Mouse (Mus musculus) embryonic stem cell, embryonic (primary cell): Measurements from ENCODE around the gene Gm21954.

Experiments
- CTCF ChIA-PET, 4 experiments: fragments of 300-600 bp in 2 of 4; fragments of 350-600 bp in 2 of 4; sonication (Branson Sonifier 250); formaldehyde crosslinking; loops; one replicate each; lab custom pipeline; 2022; ENCODE audit warnings: inconsistent platforms in 2 of 4; lab: Charles Lee
- POLR2A ChIA-PET, 4 experiments: fragments of 300-600 bp in 2 of 4; fragments of 350-600 bp in 2 of 4; sonication (Branson Sonifier 250); formaldehyde crosslinking; loops; one replicate each; lab custom pipeline; 2022; ENCODE audit warnings: antibody characterized with exemption in 4 of 4, inconsistent platforms in 1 of 4; lab: Charles Lee

Gene Gm21954

DNA sequence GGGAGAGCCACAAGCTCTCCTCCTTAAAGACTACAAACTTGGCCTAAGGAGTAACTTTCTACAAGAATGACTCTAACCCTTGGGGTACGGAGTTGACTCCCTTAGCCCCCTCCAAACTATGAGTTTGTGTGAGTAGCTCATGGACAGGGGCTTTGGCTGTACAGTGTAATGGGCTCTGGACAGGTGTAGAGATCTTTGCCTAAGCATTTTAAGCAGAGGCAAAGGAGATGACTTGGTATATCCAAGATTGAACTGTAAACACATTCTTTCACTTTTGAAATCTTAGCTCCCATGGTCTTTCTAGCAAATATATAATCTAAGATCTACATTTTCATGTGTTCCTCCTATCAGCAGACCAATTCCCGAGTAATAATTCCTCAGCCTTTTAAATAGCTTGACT lies at the start of gene Gm21954:
Gene Gm21954 (minus strand): TSS at position 101 of the 400 bp plus-strand sequence.
- ChIA-PET POLR2A (no interaction called here), CTCF (no interaction called here)

DNA sequence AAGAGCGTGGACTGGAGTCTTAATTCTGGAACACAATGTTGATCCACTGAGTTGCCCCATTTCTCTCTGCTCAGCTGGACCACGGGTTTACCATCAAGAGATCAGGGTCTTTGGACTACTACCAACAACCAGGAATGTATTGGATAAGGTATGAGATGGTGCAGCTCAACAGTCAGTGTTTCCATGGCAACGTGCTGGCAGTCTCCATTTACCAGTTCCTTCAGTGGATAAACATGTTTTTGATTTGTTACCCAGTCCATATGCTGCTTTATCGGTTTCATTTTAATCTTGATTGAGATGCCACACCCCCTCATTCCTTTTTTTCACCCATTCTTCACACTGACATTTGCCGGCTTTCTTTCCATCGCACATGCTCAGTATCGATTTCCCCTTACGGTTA lies 49.8 kb upstream of the Gm21954 start:
- ChIA-PET POLR2A (no interaction called here), CTCF (interaction anchor here in 2 of 4 experiments (0.6 to 0.7 kb wide), 2 partner anchors 67 to 1327 kb away, joined by 4 to 6 read pairs; no protein-coding TSS in a partner anchor)

DNA sequence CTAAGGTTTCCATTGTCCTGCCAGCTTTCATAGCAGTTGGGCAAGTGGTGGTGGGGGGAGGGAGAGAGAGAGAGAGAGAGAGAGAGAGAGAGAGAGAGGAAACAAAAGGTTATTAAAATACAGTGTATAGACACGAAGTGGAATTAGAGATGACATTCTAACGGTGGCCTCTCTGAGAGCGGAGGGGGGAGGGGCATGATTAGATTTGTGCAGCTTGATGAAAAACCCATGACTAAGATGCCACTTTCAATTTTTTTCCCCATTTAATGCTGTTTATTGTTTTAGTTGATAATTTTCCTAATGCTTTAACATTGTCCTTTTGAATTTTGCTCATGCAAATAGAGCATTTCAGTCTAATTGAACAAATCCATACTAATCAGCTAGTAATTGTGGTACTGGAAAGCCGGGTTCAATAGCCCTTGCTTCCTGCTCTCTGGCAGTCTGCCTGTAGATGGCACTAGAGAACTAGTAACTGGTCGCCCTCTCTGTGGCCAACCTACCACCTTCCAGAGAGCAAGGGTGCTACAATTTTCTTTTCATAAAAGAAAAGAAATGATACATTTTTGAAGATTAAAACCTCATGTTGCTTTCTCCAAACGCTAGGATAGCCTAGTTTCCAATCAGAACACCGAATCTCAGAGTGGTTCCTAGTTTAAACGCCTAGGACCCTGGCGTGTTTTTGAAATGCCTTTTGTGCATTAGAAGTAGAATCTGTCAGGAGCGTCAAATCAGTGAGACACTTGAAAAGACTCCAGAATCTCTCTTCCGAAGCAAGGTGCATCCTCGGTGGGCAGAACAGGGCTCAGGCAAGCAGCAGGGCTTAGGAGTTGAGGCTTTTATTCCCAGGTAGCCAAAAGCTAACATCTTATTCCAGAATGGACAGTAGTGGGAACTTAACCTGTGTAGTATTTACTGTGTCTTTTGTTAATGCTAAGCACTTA lies 48.5 kb upstream of the Gm21954 start:
- CTCF ChIA-PET, result interaction anchor here (0.6 to 1.1 kb wide), 17 partner anchors 14 to 1012 kb away, joined by 3 to 11 read pairs (median 3); no protein-coding TSS in a partner anchor
- POLR2A ChIA-PET, result interaction anchor here in 1 of 4 experiments (0.6 kb wide), 1 partner anchor 327 kb away, joined by 4 read pairs; no protein-coding TSS in a partner anchor

DNA sequence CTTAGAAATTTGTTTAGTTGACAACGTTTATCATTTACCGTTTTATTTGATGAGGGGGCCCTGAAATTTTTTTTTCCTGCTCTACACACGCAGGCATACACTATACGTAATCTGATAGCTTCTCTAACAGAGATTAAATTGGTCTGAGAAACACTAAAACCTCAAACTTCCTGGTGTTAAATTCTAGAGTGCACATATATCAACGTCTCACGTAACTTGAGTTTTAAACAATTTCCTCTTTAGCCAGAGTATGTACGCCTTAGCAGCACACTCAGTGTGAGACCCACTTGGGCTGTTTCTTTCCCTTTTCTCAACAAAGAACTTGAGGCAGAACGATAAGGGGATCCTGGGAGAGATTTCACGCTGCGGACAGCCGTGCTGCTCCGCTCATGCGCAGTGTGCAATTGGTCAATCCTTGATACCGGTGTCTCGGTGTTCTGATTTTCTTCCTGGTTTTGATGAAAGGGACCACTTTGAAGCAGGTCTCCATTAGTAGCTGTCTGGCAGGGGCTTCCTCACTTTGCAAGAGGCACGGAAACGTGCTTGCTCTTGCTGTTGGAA lies 45.5 kb upstream of the Gm21954 start:
- CTCF ChIA-PET, result no interaction called here
- POLR2A ChIA-PET, result no interaction called here

DNA sequence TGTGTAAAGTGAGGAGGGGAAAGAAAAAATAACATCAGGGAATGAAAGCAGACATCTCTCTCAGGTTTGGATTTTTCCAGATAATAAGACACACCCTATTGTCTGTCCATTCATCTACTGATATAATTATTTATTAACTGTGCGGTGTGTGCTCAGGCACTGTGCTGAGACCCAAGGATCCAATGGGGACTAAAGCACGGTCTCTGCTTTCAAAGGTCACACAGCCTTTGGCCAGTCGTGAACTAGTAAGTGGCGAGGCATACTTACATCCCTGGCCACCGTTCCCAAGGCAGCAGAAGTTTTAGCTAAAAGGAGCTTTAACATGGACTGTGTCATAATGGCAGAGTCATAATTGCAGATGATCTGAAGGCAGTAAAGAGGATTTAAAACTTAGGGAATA lies 44.0 kb upstream of the Gm21954 start:
- ChIA-PET POLR2A (interaction anchor here in 1 of 4 experiments (0.6 kb wide), 1 partner anchor 851 kb away, joined by 8 read pairs; no protein-coding TSS in a partner anchor), CTCF (interaction anchor here in 1 of 4 experiments (0.6 kb wide), 1 partner anchor 12 kb away, joined by 5 read pairs; no protein-coding TSS in a partner anchor)

DNA sequence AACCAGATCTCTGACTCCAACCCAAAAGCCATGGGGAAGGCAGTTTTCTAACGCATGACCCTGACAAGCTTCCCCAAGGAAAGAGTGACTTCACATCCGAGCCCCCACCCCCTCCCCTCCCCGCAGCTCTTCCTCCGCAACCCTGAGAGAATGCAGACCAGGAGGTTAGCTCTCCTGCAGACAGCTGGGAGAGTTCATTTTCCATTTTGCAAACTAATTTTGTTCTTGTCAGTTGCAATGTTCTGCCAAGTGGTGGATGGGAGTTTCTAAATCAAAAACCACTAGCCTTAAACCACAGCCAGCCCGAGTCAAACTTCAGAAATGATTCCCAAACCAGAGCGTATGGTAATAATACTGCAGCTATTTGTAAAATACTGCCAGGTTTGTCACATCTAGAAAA lies 39.6 kb upstream of the Gm21954 start:
- CTCF ChIA-PET, result no interaction called here
- POLR2A ChIA-PET, result no interaction called here

DNA sequence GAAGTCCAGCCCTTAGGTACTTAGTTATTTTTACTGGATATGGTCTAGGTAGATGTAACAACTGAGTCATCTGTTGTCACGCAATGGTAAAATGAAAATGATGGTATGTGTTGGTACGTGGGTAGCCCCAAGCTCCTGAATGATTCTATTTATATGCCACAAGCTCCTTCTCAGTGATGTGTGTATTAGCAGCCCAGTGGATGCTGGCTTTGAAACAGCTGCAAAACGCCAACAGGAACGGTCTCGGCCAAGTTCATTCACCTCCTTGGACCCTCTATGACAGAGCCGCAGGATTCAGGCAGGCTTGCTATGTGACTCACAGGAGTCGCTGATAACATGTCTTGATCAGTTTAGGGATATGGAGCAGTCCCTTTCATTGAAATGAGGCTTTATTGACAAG lies 38.2 kb upstream of the Gm21954 start:
- ChIA-PET POLR2A (no interaction called here), CTCF (no interaction called here)

DNA sequence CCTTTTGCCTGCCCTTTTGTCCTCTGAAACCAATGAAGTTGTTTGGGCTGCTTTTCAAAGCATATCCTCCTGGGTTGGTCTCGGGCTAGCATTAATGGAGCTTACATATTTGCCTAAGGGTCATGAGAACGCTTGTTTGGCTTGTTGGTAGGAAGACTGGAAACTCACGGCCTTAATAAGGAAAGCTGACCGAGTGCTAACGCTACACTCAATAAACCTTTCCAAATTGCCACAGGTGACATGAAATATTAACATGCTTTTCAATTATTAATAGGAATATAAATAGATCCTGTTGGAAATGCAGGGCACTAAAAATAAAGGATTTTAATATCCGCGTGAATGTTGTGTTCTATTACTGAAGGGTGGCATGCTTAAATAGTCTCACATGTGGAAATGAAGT lies 27.3 kb upstream of the Gm21954 start:
- CTCF ChIA-PET, result no interaction called here
- POLR2A ChIA-PET, result no interaction called here

DNA sequence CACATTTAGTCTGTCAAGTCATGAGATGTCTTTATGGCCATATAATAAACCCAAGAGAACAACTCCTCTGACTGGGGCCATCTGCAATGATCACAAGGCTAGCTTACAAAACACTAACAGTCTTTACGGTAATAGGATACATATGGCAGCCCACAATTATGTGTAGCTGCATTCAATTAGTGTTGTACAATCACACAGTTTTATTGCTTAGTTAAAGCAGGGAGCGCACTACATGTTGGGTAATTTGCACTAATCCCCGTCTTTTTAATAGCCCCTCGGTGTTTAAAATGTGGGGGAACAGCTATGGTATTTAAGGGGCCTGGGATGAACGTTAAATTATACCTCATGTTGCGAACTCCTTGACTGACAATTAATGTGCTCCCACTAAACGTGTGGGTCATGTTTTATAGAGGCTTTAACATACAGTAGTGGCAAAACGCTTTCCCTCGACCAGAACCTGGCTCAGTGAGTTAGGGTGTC lies 24.5 kb upstream of the Gm21954 start:
- CTCF ChIA-PET, result no interaction called here
- POLR2A ChIA-PET, result no interaction called here

DNA sequence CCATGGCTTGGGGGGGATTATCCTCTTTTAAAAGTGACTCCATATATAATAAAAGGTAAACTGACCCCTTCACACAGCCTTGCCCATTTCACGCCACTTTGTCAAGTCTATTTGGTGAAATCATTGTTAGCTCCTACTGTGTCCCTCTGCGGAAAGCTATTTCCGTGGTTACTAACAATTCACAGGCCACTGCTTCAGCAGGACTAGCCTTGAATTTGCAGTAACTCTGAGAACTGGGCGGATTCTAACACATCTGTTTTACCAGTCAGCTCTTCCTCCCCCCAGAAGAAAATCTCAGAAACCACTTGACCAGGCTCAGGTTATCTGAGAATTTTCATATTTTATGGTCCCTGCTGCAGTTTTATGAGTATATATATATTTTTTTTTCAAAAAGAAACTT lies 23.9 kb upstream of the Gm21954 start:
- ChIA-PET CTCF (no interaction called here), POLR2A (interaction anchor here in 1 of 4 experiments (0.7 kb wide), 1 partner anchor 43 kb away, joined by 3 read pairs; no protein-coding TSS in a partner anchor)

DNA sequence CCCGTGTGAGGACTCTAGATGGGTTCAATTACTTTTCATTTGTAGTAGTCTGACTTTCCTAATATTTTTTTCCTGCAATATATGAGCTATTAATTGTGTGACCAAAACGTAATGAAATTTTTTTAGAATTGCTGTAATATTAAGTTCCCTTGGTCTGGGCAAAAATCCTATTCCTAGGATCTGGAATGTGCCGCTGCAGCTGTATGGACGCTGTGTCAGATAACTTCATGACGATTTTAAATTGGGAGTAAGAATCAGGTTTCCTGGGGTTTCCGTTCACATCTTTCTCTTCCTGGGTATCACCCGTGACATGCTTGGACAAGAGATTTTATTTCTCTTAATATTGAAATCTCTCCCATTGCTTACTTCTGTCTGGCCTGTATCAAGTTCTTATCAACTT lies 23.2 kb upstream of the Gm21954 start:
- CTCF ChIA-PET, result no interaction called here
- POLR2A ChIA-PET, result no interaction called here

DNA sequence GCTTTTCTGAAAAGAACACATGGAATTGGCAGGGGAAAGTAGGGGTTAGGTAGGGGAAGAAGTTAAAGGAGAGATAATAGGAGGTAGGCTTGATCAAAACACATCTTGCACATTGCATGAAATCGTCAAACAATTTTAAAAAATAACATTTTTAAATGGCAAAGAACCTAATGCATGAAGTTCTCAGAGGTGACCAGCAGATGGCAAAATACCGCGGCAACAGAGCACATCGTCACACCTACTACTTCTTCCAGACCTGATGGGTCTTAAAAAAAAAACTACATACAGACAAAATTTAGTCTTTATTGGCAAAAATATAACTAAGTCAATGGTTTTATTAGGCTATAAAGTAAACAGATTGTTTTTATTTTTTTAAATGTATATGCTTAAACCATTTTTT lies 22.3 kb upstream of the Gm21954 start:
- ChIA-PET POLR2A (no interaction called here), CTCF (no interaction called here)

DNA sequence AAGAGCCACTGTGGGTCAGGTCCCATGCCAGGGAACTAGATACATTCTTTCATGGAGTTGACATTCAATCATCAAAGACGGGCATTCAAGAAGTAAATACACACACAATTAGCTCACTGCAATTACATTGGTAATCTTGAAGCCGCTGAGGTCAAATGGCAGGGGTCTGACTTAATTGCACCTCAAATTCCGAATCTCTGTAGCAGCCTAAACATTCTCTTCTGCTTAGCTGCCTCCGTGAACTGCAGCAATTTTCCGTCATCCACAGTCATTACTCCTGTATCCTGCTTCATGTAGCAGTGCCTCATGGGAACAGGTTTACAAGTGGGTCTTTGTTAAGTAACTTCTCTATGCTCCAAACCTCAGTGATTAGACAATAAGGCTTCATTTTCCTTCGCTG lies 20.0 kb upstream of the Gm21954 start:
- POLR2A ChIA-PET, result no interaction called here
- CTCF ChIA-PET, result no interaction called here

DNA sequence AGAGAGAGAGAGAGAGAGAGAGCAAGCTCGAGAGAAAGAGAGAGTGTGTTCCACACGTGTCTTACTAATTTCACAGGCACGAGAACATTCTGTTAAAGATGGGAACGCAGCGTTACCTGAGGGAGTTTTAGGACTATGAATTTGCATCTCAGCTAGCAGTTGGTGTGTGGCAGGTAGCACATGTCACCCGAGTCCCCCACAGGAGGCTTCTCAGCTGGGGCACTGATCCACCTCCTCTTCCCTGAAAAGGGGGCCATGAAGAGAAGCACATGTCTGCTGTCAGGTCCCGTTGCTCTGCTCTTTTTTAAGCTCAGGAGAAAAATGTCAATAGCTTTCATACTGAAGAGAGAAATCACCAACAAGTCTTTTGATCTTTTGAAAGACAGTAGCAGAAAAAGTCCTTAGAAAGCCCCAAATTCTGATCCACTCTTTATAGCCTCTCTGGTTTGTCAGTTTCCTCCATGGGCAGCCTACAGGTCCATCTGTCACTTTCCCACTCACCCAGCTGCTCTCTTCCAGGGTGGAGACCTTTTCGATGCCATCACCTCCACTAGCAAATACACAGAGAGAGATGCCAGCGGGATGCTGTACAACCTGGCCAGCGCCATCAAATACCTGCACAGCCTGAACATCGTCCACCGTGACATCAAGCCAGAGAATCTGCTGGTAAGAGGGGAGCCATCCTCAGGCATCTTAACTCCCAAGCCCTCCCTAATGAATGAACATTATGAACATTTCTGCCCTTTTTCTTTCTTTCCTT lies 17.4 kb upstream of the Gm21954 start:
- ChIA-PET POLR2A (no interaction called here), CTCF (no interaction called here)

DNA sequence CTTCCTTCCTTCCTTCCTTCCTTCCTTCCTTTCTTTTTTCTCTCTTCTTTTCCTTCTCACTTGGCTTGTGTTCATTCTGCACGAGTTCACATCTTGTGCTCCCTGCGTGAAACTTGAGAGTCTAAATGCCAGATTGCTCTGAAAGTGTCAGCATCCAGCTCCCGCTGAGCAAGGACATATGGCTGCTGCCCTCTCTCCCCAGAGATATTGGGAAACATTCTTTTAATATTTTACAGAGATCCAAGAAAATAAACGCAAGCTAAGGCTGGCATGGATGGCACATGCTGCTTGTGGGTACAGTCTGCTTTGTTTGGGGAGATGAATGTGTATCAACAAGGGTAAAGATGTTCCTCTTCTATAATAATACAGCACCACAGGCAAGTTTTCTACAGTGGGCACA lies 11.3 kb upstream of the Gm21954 start:
- POLR2A ChIA-PET, result no interaction called here
- CTCF ChIA-PET, result no interaction called here

DNA sequence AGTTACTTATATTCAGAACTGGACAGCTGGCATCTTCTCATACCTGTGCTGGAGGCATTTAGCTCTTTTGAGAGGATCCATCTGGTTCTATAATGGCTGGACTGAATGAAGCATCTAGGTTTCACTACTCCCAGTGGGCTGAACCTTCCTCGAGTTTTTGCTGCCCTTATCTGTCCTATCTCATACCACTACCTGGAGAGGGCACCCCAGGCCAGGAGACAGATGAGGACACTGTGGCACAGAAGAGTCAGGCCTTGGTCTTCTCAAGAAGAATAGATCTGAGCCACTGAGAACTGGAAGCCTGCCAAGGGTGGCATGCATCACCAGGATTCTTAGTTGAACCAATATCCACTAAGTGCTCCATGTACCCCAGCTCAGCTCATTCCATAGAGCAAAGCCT lies 9.1 kb upstream of the Gm21954 start:
- CTCF ChIA-PET, result no interaction called here
- POLR2A ChIA-PET, result no interaction called here

DNA sequence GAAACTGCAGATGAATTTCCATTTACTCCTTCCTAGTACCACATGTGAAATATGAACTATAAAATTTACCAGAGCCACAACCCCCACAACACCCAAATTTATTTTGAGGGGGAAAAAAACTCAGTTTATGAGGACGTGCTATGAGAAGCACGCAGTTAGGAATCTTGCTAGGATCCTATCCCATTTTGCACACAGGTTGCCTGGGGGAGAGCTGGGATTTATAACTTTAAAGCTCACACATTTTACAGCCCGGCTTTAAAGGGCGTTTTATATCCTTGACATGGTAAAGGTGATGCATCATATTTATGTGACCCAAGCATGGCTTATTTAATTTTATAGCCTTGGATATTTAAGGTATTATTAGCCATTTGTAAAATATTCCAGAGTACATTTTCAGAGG lies 7.3 kb upstream of the Gm21954 start:
- POLR2A ChIA-PET, result no interaction called here
- CTCF ChIA-PET, result no interaction called here

DNA sequence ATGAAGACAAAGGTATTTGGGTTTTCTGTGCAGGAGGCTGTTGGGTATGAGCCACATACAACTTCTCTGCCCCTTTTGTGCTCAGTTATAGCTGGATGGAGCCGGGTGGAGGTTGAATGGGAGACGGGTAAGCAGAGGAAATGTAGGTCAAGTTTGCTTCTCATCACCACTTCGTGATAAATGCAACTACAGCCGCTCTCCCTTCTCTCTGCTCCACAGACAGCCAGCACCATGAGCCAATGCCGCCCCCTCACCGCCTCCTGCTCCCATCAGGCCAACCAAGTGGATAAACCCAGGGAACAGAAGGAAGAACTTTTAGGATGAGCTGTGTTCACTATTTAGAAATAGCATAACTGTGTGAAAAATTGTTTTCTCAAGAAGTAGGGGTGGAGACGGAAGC lies 4.7 kb upstream of the Gm21954 start:
- POLR2A ChIA-PET, result no interaction called here

DNA sequence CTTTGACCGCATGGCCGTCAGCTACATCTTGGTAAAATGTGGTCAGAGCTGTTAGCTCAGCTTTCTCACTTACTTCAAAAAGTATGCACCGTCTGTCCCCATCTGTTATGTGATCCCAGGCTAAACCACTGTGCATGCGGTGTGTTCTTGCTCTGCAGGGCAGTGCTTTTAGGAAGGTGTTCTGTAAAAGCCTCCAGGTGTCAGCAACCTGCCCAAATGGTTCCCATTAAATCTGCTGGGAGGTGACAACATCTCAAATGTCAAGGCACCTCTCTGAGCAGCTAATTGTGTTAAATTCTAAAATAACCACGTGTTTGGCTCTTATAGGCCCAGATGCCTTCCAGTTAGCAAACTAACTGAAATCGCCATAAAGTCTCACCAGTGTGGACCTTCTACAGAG lies 1.1 kb upstream of the Gm21954 start:
- CTCF ChIA-PET, result no interaction called here
- POLR2A ChIA-PET, result interaction anchor here in 2 of 4 experiments (0.7 kb wide), 2 partner anchors 62 to 291 kb away, joined by 3 to 9 read pairs; no protein-coding TSS in a partner anchor

More for the DNA sequence above, 4.7 kb upstream of the Gm21954 start:
- CTCF ChIA-PET, result interaction anchor here in 1 of 4 experiments (0.6 kb wide), 1 partner anchor 25 kb away, joined by 3 read pairs; no protein-coding TSS in a partner anchor
